Mouse (Mus musculus) embryo, embryonic 10.5 days (tissue): ENCODE measurements around the gene Fkbp4.

Experiments used
- DNase-seq: peaks from one replicate; pipeline ENCODE4 v3.0.0-alpha.2; 2015; ENCODE audit warnings: low spot score

Gene Fkbp4

DNA sequence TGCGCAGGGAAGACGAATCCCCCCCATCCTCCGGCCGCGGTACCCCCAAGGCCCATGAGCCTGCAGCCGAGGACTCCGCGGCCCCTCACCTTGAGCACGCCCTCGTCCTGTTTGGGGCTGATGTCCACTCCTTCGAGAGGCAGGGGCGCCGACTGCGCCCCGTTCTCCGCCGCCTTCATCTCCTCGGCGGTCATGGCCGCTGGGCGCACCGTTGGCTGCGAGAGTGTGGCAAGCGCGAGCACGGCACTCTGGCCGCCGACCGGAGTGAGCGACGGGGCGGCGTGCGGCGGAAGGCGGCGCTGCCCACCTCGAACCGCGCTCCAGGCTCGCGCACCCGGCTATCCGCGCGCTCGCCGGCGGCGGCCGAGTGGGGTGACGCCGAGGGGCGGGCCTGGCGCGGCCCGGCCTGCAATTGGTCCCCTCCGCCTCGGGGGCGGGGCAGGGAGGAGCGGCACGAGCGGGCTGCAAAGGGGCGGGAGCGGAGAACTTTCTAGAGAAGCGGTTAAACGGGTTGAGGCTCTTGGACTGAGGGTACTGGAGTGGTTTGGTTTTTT is at the start of gene Fkbp4:
TSS of gene Fkbp4 (minus strand) at position 361 of the 554 bp plus-strand sequence.
- peak; percentile 96 for DNase-seq

DNA sequence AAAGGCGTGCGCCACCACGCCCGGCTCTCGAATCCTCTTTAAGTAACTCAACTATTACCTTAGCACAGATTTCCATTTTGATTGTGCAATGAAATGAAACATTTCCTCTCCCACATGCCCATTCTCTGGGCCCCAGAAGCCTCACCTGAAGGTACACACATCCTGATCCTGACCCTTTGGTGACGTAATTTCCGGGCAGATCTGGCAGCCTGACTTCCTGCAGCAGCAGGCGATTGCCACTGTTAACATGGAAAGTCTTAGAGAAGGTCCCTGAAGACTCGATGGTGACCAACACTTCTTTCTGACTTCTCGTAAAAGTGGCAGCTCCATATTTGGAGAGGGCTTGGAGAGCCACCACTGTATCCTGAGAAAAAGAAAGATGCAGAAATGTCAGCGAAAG is 49.3 kb upstream of the Fkbp4 start:
- no peak for DNase-seq

DNA sequence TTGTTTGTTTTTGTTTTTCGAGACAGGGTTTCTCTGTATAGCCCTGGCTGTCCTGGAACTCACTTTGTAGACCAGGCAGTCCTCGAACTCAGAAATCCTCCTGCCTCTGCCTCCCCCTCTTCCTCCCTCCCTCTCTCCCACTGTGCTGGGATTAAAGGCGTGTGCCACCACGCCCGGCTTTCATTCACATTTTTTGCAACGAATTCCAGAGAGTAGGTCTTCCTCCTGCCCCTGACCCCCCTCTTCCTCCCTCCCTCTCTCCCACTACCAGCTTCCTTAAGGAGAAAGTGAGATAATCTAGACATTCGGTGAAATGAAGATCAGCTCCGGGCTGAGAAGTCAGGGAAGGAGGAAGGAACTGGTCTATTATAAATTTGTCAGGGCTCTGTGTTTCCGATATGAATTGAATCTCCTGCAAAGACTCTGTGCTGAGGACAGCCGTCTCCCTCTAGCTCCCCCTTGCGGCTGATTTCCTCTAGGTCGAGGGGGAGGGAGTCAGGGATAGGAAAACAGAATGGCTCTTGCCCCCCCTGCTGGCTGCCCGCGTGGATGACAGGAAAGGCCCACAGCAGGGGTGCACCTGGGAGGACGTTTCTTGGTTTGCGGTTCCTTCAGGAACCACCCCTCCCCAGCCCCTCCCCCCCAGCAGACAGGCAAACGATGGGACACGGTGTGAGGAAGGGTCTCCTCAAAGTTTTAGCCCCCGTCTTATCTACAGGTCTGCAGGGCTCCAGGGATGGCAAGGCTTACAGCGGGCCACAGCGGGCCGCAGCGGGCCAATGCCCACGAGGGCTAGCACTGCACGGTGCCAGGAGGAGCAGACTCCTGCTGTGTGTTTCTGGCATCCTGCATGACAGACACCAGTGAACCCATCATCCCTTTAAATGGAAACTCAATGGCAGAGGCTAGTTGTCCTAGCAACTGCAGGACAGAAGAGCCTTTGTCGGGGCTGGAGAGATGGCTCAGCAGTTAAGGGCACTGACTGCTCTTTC is 41.3 kb upstream of the Fkbp4 start:
- DNase-seq, result peak; percentile 96

DNA sequence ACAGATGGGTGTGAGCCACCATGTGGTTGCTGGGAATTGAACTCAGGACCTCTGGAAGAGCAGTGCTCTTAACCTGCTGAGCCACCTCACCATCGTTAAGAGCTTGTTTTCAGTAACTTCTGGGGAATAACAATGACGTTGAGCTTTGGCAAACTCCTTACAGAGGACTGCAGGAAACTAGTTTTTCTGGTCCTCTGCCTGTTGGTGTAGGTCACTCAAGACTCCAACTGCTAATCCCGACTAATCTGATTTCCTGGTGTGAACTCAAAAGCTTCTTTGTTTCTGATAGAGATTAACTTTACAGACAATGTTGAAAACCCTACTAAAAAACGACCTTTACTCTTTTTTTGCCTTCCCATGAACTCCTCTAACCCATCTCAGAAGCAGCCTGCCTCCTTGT is 39.0 kb upstream of the Fkbp4 start:
- no peak for DNase-seq

- DNase-seq, result no peak
Observed at GRCm38 (mm10) chr6:128474112-128474511, 35.6 kb upstream of the Fkbp4 start.

GRCm38 (mm10) chr6:128469451-128469850 is 31.0 kb upstream of the Fkbp4 start:
- DNase-seq, result peak; percentile 69

DNA sequence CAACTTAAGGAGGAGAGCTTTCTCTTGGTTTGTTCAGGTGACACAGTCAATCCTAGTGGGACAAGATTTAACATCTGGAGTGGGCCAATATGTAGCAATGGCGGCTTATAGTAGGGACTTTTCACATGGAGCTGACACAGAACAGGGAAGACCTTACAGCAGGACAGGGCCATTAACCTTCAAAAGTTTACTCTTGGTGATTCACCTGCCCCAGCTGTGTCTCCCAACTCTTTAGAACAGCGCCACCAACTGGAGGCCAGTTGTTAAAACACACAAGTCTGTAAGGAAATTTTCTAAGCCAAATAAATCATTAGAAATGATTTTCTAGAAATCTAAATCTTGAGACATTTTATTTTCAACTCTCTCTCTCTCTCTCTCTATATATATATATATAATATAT is 28.8 kb upstream of the Fkbp4 start:
- no peak for DNase-seq

GRCm38 (mm10) chr6:128466563-128466962 is 28.1 kb upstream of the Fkbp4 start:
- no peak for DNase-seq

DNA sequence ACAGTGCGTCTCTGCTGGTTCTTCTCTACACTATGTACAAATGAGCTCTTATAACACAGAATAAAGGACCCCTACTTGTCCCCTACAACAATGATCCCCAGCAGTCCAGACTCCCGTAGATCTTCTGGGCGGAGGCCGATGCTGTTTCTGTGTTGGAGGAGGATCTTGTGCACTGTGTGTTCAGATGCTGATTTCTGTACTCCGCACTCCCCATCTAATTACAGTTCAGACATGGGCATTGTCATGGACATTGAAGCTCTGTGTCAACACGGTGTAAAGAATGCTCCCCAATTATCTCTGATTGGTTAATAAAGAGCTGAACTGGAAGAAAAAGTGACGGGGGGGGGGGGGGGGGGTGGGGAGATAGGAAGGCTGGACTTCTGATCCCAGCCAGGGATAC is 27.6 kb upstream of the Fkbp4 start:
- DNase-seq, result no peak

GRCm38 (mm10) chr6:128464996-128465395 is 26.5 kb upstream of the Fkbp4 start:
- no peak for DNase-seq

GRCm38 (mm10) chr6:128461606-128462005 is 23.1 kb upstream of the Fkbp4 start:
- DNase-seq, result no peak

GRCm38 (mm10) chr6:128460729-128461503 is 22.4 kb upstream of the Fkbp4 start:
- no peak for DNase-seq

DNA sequence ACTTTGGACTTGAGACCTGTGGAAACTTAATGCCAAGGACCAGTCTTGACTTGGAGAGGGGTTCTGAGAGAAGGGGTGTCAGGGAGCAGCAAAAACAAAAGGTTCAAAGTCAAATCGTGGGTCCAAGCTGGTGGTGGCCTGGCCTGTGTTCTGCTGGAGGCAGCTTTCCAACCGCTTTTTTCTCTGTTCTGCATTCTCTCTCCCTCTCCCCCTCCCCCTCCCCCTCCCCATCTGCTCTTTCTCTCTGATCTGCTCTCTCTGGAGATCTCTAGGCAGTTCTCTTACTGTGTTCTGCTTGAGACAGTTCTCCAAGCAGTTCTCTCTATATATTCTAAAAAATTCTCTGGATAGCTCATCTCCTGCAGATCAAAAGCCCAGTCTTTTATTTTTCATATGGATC is 21.8 kb upstream of the Fkbp4 start:
- DNase-seq, result no peak

- no peak for DNase-seq
Observed at GRCm38 (mm10) chr6:128457186-128457585, 18.7 kb upstream of the Fkbp4 start.

GRCm38 (mm10) chr6:128455835-128456605 is 17.5 kb upstream of the Fkbp4 start:
- no peak for DNase-seq

GRCm38 (mm10) chr6:128447063-128447462 is 8.6 kb upstream of the Fkbp4 start:
- no peak for DNase-seq

- peak; percentile 79 for DNase-seq
Observed at GRCm38 (mm10) chr6:128445761-128446535, 7.5 kb upstream of the Fkbp4 start.

DNA sequence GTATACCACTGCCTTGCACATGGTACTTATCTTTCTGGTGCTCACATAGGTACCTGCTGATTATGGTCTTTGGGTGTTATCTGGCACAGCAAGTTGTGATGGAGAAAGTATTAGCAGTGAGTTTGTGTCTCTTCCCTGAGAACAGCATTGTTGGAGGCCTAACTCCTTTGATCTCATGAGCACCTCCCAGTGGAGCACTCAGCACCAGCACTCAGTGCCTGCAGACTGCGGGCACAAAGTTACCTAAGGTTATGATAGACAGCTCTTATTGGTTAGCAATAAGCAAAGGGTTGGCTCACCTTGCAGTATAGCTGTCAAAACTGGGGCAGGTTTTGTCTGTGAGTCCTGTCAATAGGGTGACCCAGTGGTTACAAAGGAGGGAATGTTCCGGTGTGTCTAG is 1.8 kb upstream of the Fkbp4 start:
- no peak for DNase-seq

DNA sequence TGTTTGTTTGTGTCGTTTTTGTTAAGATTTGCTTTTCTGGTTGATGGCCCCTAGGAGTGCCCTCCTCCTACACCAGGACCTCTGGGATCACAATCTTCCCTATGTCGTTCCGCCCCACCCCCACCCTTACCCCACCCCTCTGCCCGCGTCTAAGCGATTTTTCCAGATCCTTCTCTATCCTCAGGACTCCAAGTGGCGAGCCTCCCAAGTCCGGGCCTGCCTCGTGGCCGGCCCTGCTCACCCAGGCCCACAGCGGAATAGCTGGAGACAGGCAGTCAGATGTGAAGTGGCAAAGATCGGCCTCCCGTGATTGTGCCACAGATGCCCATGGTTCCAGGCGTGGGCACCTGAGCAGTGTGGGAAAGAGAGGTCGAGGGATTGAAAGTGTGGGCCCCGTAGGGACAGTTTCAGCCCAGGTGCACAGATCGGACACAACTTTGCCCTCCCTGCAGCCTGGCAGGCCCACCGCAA is 429 bp upstream of the Fkbp4 start:
- DNase-seq, result no peak

DNA sequence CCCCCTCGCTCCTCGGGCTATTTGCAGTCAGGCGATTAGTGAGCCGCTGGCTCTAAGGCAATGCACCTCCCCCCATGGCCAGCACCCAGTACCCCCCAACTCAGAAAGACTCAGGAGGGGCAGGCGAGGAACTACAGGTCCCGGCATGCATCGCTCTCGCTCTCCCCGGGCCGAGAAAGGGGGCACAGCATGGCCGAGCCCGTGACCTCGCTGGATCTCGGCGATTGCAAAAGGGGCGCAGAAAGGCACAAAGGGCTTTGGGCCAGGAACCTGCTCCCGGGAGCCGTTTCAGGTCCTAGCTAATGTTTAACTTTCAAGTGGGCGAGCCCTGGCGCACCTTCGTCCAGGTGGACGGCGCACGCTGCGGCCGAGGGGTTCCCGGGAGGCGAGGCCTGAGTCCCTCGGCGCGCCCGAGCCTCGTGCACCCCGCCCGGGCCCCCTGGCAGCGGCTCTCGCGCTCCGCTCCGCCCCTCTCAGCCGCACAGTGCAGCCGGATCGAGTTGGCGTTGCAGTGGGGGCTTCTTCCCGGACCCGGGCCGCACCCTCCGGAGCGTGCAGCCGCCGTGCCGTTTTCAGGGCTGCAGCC is 653 bp downstream of the Fkbp4 start:
- peak; percentile 78 for DNase-seq

DNA sequence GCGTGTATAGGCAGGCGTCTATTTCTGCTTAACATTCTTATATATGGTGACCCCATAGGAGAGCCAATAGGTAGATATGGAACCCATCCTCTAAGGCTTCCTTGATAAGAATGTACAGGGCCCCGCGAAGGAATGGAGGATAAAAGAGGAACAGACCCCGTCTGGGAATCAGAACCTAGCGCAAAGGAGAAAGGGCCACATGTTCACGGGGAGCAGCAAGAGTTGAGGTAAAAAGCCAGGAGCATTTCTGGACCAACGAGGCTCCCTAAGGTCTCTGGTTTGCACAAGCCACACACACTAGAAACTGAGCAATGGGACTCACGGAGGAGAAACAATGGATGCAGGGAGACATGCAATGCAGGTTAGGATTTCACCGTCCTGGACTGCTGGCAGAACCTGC is 1.2 kb downstream of the Fkbp4 start:
- DNase-seq, result no peak
